Mouse (Mus musculus) cerebellum, adult 9-11 months (tissue): Measurements from ENCODE around the gene Disp2.
A peak's percentile ranks its signal among the peaks of the same experiment; 100 is the strongest.

Experiments used
- DNase-seq: peaks from one replicate; pipeline ENCODE4 v3.0.0; 2022

The Disp2 gene

GRCm38 (mm10) chr2:118779504-118780480 is at the start of gene Disp2:
Gene Disp2, plus strand, starts transcription at chr2:118779719.
- peak; percentile 96 for DNase-seq

- DNase-seq, result no peak
These were observed 49.5 kb upstream of the Disp2 start for GRCm38 (mm10) chr2:118729816-118730621.

DNA sequence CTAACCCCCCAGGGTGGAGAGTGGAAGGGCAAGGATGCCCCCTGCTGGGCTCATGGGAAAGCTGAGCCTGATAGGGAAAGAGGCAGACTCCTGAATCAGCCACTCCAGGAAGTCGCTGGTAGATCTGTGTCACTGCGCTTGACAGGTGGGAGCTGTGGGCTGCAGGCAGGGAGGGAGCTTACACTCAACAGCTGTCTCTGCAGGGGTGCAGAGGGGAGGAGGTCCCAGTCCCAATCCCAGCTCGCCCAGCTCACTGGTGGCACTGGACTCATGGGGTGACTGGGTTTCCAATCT is 49.0 kb upstream of the Disp2 start:
- no peak for DNase-seq

DNA sequence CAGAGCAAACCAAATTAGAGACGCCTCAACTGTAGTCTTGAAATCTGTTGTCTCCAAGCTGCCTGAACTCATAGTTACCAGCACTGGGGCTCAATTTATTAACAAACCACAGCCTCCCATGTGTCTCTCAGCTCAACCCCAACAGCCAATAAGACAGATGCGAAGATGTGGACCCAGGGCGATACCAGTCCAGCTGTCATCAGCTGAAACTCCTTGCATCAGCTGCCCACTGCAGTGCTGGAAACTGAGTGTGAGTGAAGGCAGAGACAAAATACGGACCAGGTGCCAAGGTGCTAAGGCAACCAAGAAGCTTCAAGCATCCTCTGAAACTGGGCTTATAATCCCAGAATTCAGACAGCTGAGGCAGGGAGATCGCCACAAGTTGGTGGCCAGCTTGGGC is 47.5 kb upstream of the Disp2 start:
- DNase-seq, result no peak

DNA sequence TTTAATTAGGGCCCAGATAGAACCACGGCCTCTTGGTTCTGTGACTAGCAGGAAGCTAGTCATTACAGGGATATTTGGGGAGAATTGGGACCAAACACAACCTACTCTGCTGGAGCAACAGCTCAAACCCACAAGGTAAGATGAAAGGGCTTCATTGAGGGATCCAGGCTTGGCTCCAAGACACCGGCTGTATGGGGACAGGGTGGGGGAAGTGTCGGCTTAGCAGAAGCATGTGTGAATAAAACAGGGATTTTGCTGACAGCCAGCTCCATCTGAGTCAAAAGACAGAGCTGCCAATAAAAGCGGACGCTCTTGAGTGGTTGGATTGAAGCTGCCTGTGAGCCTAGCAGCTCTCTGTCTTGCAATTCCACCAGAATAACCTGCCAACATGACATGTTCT is 46.2 kb upstream of the Disp2 start:
- DNase-seq, result no peak

GRCm38 (mm10) chr2:118740341-118740740 is 39.2 kb upstream of the Disp2 start:
- DNase-seq, result no peak

DNA sequence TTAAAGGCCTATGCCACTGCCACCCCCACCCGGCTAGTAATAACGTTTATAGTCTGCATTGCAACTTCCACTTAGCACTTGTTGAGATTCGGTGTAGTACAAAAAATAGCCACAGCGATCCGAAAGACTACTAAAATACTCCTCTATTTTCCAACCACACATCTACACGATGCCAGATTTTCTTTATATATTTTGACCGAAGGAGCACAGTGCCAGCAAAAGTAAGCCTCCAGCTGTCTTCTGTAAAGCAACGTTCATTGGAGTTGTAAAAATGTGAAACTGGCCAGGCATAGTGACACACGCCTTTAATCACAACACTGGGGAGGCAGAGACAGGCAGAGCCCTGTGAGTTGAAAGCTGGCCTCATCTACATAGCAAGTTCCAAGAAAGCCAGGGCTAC is 38.3 kb upstream of the Disp2 start:
- no peak for DNase-seq

- peak; percentile 55 for DNase-seq
These were observed 36.1 kb upstream of the Disp2 start for GRCm38 (mm10) chr2:118743261-118743943.

- no peak for DNase-seq
These were observed 34.9 kb upstream of the Disp2 start for GRCm38 (mm10) chr2:118744621-118745020.

- peak; percentile 95 for DNase-seq
These were observed 34.2 kb upstream of the Disp2 start, which contains the start of gene Inafm2 for GRCm38 (mm10) chr2:118745232-118745884. Gene Inafm2, plus strand, starts transcription at chr2:118745758.

DNA sequence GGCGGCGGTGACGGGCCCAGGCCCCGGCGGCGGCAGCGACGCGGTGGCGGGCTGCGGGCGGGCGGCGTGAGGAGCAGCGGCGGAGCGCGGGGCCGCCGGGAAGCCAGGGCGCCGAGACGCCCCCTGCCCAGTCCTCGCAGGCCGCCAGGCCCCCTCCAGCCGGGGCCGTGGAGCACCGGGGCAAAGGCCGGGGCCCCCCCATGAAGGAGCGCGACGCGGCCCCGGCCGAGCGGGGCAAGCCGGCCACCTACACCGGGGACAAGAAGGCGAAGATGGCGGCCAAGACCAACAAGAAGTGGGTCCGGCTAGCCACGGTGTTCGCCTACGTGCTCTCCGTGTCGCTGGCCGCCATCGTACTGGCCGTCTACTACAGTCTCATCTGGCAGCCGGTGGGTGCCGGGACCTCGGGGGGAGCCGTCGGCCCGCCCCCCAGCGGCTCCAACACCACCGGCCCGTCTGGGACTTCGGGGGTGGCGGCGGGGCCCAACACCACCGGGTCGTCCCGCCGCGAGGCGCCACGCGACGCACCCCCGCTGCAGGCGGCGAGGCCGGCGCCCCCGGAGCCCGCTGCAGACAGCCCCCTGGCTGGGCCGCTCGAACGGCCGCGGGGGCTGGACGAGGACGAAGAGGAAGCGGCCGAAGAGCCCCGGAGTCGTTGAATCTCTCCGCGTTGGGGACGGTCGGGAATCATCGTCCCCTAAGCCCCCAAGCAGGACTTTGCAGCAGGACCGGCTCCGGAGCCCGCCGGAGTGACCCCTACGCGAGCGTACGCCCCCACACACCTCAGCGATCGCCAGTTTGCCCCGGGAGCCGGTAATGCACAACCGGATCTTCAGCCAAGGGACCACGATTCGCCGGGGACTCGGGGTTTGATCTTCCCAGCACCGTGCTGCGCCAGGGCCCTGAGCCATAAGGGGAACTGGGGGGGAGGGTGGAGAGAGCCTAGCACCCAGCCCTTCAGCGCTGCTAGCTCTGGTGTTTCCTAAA is 33.3 kb upstream of the Disp2 start:
- peak; percentile 72 for DNase-seq

- DNase-seq, result no peak
These were observed 32.1 kb upstream of the Disp2 start for GRCm38 (mm10) chr2:118747301-118747960.

DNA sequence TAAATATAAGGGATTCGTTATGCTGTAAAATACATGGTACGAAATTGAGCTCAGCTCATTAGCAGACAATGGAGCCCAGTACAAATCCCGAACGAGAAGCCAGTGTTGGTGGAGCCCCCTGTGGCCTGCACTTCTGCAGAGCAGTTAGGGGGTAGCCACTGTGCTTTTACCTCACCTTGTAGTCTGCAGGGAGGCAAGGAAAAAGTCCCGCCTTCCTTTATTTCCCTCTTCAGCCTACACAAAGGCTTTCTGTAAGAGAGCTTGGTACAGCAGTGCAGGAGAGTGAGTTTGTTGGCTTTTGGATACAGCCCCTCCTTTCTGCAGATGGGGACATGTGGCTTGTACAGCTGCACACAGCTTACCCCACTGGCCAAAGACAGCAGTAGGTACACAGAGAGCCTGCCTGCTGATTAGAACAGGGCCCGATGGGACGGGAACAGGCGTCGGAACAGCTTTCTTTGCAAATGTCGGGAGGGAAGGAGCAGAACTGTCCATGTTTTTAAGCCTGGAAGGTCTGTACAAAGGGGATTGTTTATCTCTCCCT is 30.1 kb upstream of the Disp2 start:
- no peak for DNase-seq

- DNase-seq, result no peak
These were observed 29.0 kb upstream of the Disp2 start for GRCm38 (mm10) chr2:118750476-118750875.

GRCm38 (mm10) chr2:118751896-118752791 is 27.4 kb upstream of the Disp2 start:
- DNase-seq, result no peak

DNA sequence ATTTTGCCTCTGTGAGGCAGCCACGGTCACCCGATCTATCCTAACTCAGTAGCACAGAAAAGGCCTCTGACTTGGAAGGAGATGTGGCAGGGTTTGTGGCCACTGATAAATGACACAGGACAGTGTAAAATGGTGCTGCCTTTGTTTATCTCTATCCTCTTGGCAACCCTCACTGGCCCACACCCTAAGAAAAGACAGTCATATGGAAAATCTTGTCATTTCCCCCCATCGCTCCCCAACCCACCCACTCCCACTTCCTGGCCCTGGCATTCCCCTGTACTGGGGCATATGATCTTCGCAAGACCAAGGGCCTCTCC is 26.8 kb upstream of the Disp2 start:
- no peak for DNase-seq

GRCm38 (mm10) chr2:118754143-118754542 is 25.4 kb upstream of the Disp2 start:
- DNase-seq, result no peak

DNA sequence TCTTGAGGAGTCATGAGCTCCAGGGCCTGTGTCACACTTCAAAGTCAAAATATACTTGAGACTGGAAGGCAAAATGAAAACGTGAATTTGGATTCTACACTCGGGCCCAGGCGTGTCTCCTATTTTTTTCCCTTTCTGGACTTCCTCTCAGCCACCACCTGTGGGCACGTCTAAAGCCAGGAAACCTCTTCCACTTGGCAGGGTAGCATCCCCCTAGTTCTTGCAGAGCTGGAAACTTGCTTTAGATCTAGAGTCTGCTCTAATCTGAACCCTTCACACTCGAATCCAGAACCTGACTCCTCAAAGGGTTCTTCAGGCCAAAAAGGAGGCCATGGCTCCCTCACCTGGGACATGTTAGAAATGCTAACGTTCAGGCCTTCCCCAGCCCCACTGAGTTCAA is 24.1 kb upstream of the Disp2 start:
- no peak for DNase-seq

DNA sequence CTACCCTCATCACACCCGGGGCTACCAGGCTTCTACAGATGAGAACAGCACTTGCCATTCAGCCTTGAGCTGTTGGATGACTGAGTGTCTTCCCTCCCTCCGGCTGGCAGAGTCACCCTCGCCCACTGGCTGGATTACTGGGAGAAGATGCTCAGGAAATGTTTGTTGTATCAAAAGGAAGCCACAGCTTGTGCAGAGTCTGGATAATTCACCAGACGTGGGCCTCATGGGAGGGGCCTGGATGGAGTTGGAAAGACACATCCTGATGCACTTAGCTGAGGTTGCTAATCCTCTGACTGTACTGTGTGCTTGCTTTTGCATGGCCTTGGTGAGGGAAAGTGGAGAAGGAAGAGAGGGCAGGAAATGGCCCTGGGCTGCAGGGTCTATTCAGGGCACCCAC is 23.4 kb upstream of the Disp2 start:
- DNase-seq, result peak; percentile 11

DNA sequence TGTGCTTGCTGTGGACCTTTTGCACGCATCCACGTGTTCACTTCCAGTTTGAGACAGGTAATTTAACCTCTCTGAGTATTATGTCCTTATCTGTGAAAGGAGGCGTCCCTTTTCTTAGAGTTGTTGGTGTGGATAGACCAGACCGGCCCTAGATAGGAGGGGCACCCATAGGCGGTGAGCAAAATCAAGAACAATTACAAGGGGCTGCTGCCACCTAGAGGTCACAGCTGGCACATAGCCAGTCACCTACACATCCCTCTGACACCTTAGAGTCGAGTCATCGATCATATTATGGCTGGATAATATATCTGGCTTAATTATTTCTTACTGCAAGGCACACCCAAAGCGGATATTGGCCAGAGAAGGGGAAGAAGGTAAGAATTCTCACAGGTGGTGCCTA is 19.7 kb upstream of the Disp2 start:
- DNase-seq, result peak; percentile 68
